Mouse (Mus musculus): ENCODE measurements around the gene Tmem202. TPM values are rescaled to one million over a fixed set of nuclear protein-coding genes. Genes with fewer than 3 reads are reported as not detected.

Gene Tmem202
- total RNA-seq, 2 experiments from 2014 or later, result 1.3 to 2.0 TPM

Other genes starting within 250 kb of the Tmem202 start
- 10 to 100 TPM; 26.8 to 27.9 TPM for gene Adpgk, start 248.3 kb downstream of the Tmem202 start, total RNA-seq (2021)
- 10 to 100 TPM; 11.8 to 13.1 TPM for gene Bbs4, start 186.3 kb downstream of the Tmem202 start, total RNA-seq (2021)
- 100 to 1,000 TPM; 101 to 113 TPM for gene Arih1, start 53.2 kb downstream of the Tmem202 start, total RNA-seq (2021)
- gene Hexa, start 307 bp downstream of the Tmem202 start, total RNA-seq (2021), result 10 to 100 TPM; 74.9 to 81.7 TPM
- gene Celf6, start 38.1 kb upstream of the Tmem202 start, total RNA-seq (2021), result 10 to 100 TPM in 1 of 2 experiments, 1 to 10 TPM in 1; 8.0 to 11.5 TPM
- gene Parp6, start 77.4 kb upstream of the Tmem202 start, total RNA-seq (2021), result 10 to 100 TPM; 31.6 to 32.2 TPM
- 100 to 1,000 TPM; 351 to 370 TPM for gene Pkm, start 116.5 kb upstream of the Tmem202 start, total RNA-seq (2021)
- under 1 TPM; 0.28 to 0.42 TPM for gene Gramd2, start 140.3 kb upstream of the Tmem202 start, total RNA-seq (2021)
- gene Senp8, start 210.9 kb upstream of the Tmem202 start, total RNA-seq (2021), result 1 to 10 TPM; 5.1 to 7.5 TPM
- gene Myo9a, start 211.0 kb upstream of the Tmem202 start, total RNA-seq (2021), result 10 to 100 TPM; 18.2 to 24.5 TPM

All from adrenal gland, postnatal 4 days (tissue).